8 mouse cellular contexts compared by ENCODE assay signal in the genomic region with DNA sequence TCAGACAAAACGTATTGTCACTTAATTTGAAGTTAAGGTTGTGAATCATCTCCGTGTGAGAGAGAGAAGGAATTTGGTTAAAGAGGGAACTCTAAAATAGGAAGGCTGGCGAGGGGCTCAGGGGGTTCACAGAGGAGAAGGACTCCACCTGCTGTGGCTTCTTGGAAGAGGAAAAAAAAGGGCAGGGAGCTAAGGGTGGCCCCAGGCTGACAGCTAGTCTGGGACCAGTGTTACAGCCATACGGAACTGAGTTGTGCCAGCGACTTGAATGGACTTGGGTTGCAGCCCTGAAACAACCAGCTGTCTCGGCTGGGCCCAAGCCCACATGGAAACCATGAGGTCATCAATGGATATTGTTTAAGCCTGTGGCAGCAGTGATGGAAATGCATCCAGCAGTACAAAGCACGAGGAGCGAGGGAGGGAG. TPM values are rescaled to one million over a fixed set of nuclear protein-coding genes. Genes with fewer than 3 reads are reported as not detected.
DNase-seq lines count a peak whose midpoint lies in the region; ATAC-seq lines count a peak whose summit lies in the region.

No protein-coding gene starts in this region.

- 7% methylated on average over 8 of the region's 8 CpGs for WGBS in intestine, embryonic 15.5 days
- WGBS in lung, embryonic 16.5 days, result 7% methylated on average over 8 of the region's 8 CpGs

- H3K27ac ChIP-seq in intestine, embryonic 15.5 days, result no peak overlapping the region
- peak overlapping the region; percentile 91 for H3K27ac ChIP-seq in lung, embryonic 16.5 days (ENCODE audit: low read length)

- H3K9ac ChIP-seq in intestine, embryonic 15.5 days, result peak overlapping the region; percentile 90
- peak overlapping the region; percentile 97 for H3K9ac ChIP-seq in lung, embryonic 16.5 days (ENCODE audit: low read length)

- H3K9me3 ChIP-seq in intestine, embryonic 15.5 days, result no peaks in the 10 kb centered on the region
- H3K9me3 ChIP-seq in lung, embryonic 16.5 days (ENCODE audit: control insufficient read depth, low read length), result no peaks in the 10 kb centered on the region

- peaks cover 25% of the 10 kb centered on the region for H3K4me1 ChIP-seq in intestine, embryonic 15.5 days (replicated peaks)
- H3K4me1 ChIP-seq in lung, embryonic 16.5 days (replicated peaks; ENCODE audit: control insufficient read depth, insufficient read depth, low read length), result peaks cover 29% of the 10 kb centered on the region

- H3K36me3 ChIP-seq in intestine, embryonic 15.5 days, result 0 out of 2 replicates have a peak, but pooled peaks cover 5% of the 10 kb centered on the region
- H3K36me3 ChIP-seq in lung, embryonic 16.5 days (ENCODE audit: control insufficient read depth, insufficient read depth, low read length), result peaks cover 6% of the 10 kb centered on the region

- H3K4me3 ChIP-seq in intestine, embryonic 15.5 days (replicated peaks), result peak overlapping the region; percentile 92
- peak overlapping the region; percentile 65 for H3K4me3 ChIP-seq in lung, embryonic 16.5 days (ENCODE audit: low read length)

- peak overlapping the region; percentile 78 for H3K4me2 ChIP-seq in intestine, embryonic 15.5 days (replicated peaks)
- peak overlapping the region; percentile 71 for H3K4me2 ChIP-seq in lung, embryonic 16.5 days (ENCODE audit: low read depth, low read length)

- H3K27me3 ChIP-seq in intestine, embryonic 15.5 days (replicated peaks), result no peaks in the 10 kb centered on the region
- no peaks in the 10 kb centered on the region for H3K27me3 ChIP-seq in lung, embryonic 16.5 days (ENCODE audit: control insufficient read depth, insufficient read depth, low read depth, low read length)

- intact Hi-C loops in gastrocnemius, postnatal 36 days (cut with DNase I), result loop anchor here (2.0 kb wide), 1 partner anchor 38 kb away; no protein-coding TSS in a partner anchor

- no peak for ATAC-seq in intestine, embryonic 15.5 days
- peak; percentile 20; the same call in 1 of the 2 replicates for ATAC-seq in lung, embryonic 16.5 days (ENCODE audit: low read depth)
- no peak for ATAC-seq in inflammation-experienced regulatory T-cells, adult 6 months

- peak; percentile 70 to 73 for DNase-seq in right cerebral cortex, postnatal 10 days (ENCODE audit: low spot score in 2 of 2)
- no peak for DNase-seq in right cerebral cortex, postnatal 25 days
- peak; percentile 78 to 80 for DNase-seq in cerebellum, postnatal 14 days
- DNase-seq in gastrocnemius, postnatal 36 days, result peak; percentile 53 to 68
- peak; percentile 30 for DNase-seq in retina, postnatal 1 day

RNA-seq across cellular contexts. Expression of gene Ube2g2, which starts 1.0 kb away (rescaled TPM):
- total RNA-seq in gastrocnemius, postnatal 36 days (2021), result 10 to 100 TPM; 80.7 to 86.5 TPM
- polyA plus RNA-seq in intestine, embryonic 15.5 days (2015; fragmentation: Nextera tagmentation; extraction: Ambion mirVana), result 65.0 and 70.3 TPM in 2 replicates
- 66.6 and 69.5 TPM in 2 replicates for polyA plus RNA-seq in lung, embryonic 16.5 days (2015; fragmentation: Nextera tagmentation; extraction: Ambion mirVana)
- polyA plus RNA-seq in inflammation-experienced regulatory T-cells, adult 6 months (2017; shearing (Covaris generic)), result 10 to 100 TPM; 41.1 to 55.4 (median 50.1) TPM

RNA-seq across cellular contexts. Expression of gene Gm49325, which starts 17.1 kb away (rescaled TPM):
- total RNA-seq in gastrocnemius, postnatal 36 days (2021), result 1 to 10 TPM; 7.5 to 8.6 TPM
- 4.1 and 5.4 TPM in 2 replicates for polyA plus RNA-seq in intestine, embryonic 15.5 days (2015; fragmentation: Nextera tagmentation; extraction: Ambion mirVana)
- 2.0 and 2.4 TPM in 2 replicates for polyA plus RNA-seq in lung, embryonic 16.5 days (2015; fragmentation: Nextera tagmentation; extraction: Ambion mirVana)
- 10 to 100 TPM in 1 of 3 experiments, 1 to 10 TPM in 1, not detected in 1; 3.6 to 10.0 TPM for polyA plus RNA-seq in inflammation-experienced regulatory T-cells, adult 6 months (2017; shearing (Covaris generic))

RNA-seq across cellular contexts. Expression of gene Sumo3, which starts 17.2 kb away (rescaled TPM):
- total RNA-seq in gastrocnemius, postnatal 36 days (2021), result 10 to 100 TPM; 33.3 to 40.1 TPM
- 338 and 345 TPM in 2 replicates for polyA plus RNA-seq in intestine, embryonic 15.5 days (2015; fragmentation: Nextera tagmentation; extraction: Ambion mirVana)
- 344 and 348 TPM in 2 replicates for polyA plus RNA-seq in lung, embryonic 16.5 days (2015; fragmentation: Nextera tagmentation; extraction: Ambion mirVana)
- 10 to 100 TPM; 73.1 to 90.7 (median 74.3) TPM for polyA plus RNA-seq in inflammation-experienced regulatory T-cells, adult 6 months (2017; shearing (Covaris generic))

RNA-seq across cellular contexts. Expression of gene Pttg1ip, which starts 41.6 kb away (rescaled TPM):
- 10 to 100 TPM; 26.6 to 30.1 TPM for total RNA-seq in gastrocnemius, postnatal 36 days (2021)
- polyA plus RNA-seq in intestine, embryonic 15.5 days (2015; fragmentation: Nextera tagmentation; extraction: Ambion mirVana), result 146 and 156 TPM in 2 replicates
- 127 and 138 TPM in 2 replicates for polyA plus RNA-seq in lung, embryonic 16.5 days (2015; fragmentation: Nextera tagmentation; extraction: Ambion mirVana)
- polyA plus RNA-seq in inflammation-experienced regulatory T-cells, adult 6 months (2017; shearing (Covaris generic)), result 100 to 1,000 TPM in 2 of 3 experiments, 10 to 100 TPM in 1; 83.7 to 113 (median 112) TPM
